Mouse (Mus musculus) thymus, postnatal 0 days (tissue): Measurements from ENCODE around the gene Rfng. TPM values are rescaled to one million over a fixed set of nuclear protein-coding genes. Genes with fewer than 3 reads are reported as not detected.
A peak's percentile ranks its signal among the peaks of the same experiment; 100 is the strongest.
"Not testable (repeated sequence)": the region's sequence is repeated elsewhere in the genome, so short reads cannot be mapped to it uniquely, and the experiment has no call there.

Source experiments
- DNase-seq: peaks from one replicate; pipeline ENCODE4 v3.0.0-alpha.2; 2015; ENCODE audit warnings: low spot score
- polyA plus RNA-seq: library from polyadenylated mRNA; unstranded; fragments of >200 nt; fragmentation: Nextera tagmentation; extraction: Ambion mirVana; gene quantifications from 2 replicates; pipeline ENCODE4 v1.2.1, GENCODE M21; 2015

Rfng gene
- polyA plus RNA-seq = 23.7 and 30.1 TPM in 2 replicates

- peak; percentile 82 for DNase-seq
Observed at GRCm38 (mm10) chr11:120784064-120784791, at the start of gene Rfng, which contains the start of gene Gps1. Rfng (minus strand) TSS chr11:120784207. Gps1 (plus strand) TSS chr11:120784272.

- DNase-seq = not testable (repeated sequence)
Observed at GRCm38 (mm10) chr11:120832962-120833361, 49.0 kb upstream of the Rfng start.

GRCm38 (mm10) chr11:120831659-120832440 lies 47.8 kb upstream of the Rfng start:
- no peak for DNase-seq

GRCm38 (mm10) chr11:120830686-120831085 lies 46.7 kb upstream of the Rfng start:
- no peak for DNase-seq

- no peak for DNase-seq
Observed at GRCm38 (mm10) chr11:120829757-120830532, 45.9 kb upstream of the Rfng start.

GRCm38 (mm10) chr11:120828416-120828815 lies 44.4 kb upstream of the Rfng start:
- DNase-seq = no peak

GRCm38 (mm10) chr11:120826016-120826953 lies 42.3 kb upstream of the Rfng start:
- DNase-seq = no peak

- DNase-seq = peak; percentile 59
Observed at GRCm38 (mm10) chr11:120825289-120825863, 41.4 kb upstream of the Rfng start.

GRCm38 (mm10) chr11:120824787-120825288 lies 40.8 kb upstream of the Rfng start:
- DNase-seq = no peak

GRCm38 (mm10) chr11:120823956-120824786 lies 40.2 kb upstream of the Rfng start, which contains the start of gene Fasn:
Fasn (minus strand) TSS chr11:120824547.
- DNase-seq = peak; percentile 93

- peak; percentile 50 for DNase-seq
Observed at GRCm38 (mm10) chr11:120823551-120823947, 39.5 kb upstream of the Rfng start.

GRCm38 (mm10) chr11:120822831-120823550 lies 39.0 kb upstream of the Rfng start:
- peak; percentile 37 for DNase-seq

- DNase-seq = no peak
Observed at GRCm38 (mm10) chr11:120822321-120822720, 38.3 kb upstream of the Rfng start.

GRCm38 (mm10) chr11:120821076-120821922 lies 37.3 kb upstream of the Rfng start:
- no peak for DNase-seq

GRCm38 (mm10) chr11:120820546-120820945 lies 36.5 kb upstream of the Rfng start:
- no peak for DNase-seq

- no peak for DNase-seq
Observed at GRCm38 (mm10) chr11:120819556-120819955, 35.5 kb upstream of the Rfng start.

- DNase-seq = no peak
Observed at GRCm38 (mm10) chr11:120818251-120818650, 34.2 kb upstream of the Rfng start.
